Mouse (Mus musculus): Measurements from ENCODE around the gene Gm20822.
"Not testable (repeated sequence)": the region's sequence is repeated elsewhere in the genome, so short reads cannot be mapped to it uniquely, and the experiment has no call there.

Gm20822 gene

GRCm38 (mm10) chrY:15884671-15885070 lies at the start of gene Gm20822:
Gene Gm20822 (minus strand): TSS chrY:15884771.
- DNase-seq (ENCODE audit: low spot score): not testable (repeated sequence)

All from urinary bladder, postnatal 14 days (tissue).